Mouse (Mus musculus) stomach, embryonic 14.5 days (tissue): ENCODE data around the gene Tnip3. TPM values are rescaled to one million over a fixed set of nuclear protein-coding genes. Genes with fewer than 3 reads are reported as not detected.

Source experiments
- ATAC-seq: fragments of 200-750 bp; cut with Nextera tagmentation; 2 replicates; pipeline ENCODE4 v1.8.0; 2017; ENCODE audit warnings: low read depth, moderate TSS enrichment; ENCODE audit not compliant: insufficient number of reproducible peaks, insufficient read depth, low FRiP score
- H3K27ac ChIP-seq: fragments of 300-500 bp; sonication (generic); 2 replicates; pipeline ENCODE4 v1.5.1; 2014; ENCODE audit warnings: mild to moderate bottlenecking, low read length, moderate library complexity, mixed read lengths
- H3K27me3 ChIP-seq: fragments of 300-500 bp; sonication (generic); 2 replicates; pipeline ENCODE4 v1.6.1; 2014; ENCODE audit warnings: low read length, control low read depth, mixed read lengths; ENCODE audit not compliant: control insufficient read depth, insufficient read depth
- H3K36me3 ChIP-seq: fragments of 300-500 bp; sonication (generic); 2 replicates; pipeline ENCODE4 v1.6.1; 2014; ENCODE audit warnings: mild to moderate bottlenecking, control low read depth, low read length, moderate library complexity, mixed read lengths; ENCODE audit not compliant: control insufficient read depth, insufficient read depth
- H3K4me1 ChIP-seq: fragments of 300-500 bp; sonication (generic); 2 replicates; pipeline ENCODE4 v1.6.1; 2014; ENCODE audit warnings: low read length, control low read depth, mixed read lengths; ENCODE audit not compliant: control insufficient read depth, insufficient read depth
- H3K4me2 ChIP-seq: fragments of 300-500 bp; sonication (generic); replicated peaks from 2 replicates; pipeline ENCODE4 v1.6.1; 2014; ENCODE audit warnings: low read depth, low read length, control low read depth
- H3K4me3 ChIP-seq: fragments of 300-500 bp; sonication (generic); 2 replicates; pipeline ENCODE4 v1.5.1; 2014; ENCODE audit warnings: low read depth, low read length, control low read depth
- H3K9ac ChIP-seq: fragments of 300-500 bp; sonication (generic); replicated peaks from 2 replicates; pipeline ENCODE4 v1.6.1; 2014; ENCODE audit warnings: low read depth, mild to moderate bottlenecking, control low read depth, low read length, moderate library complexity, mixed read lengths
- H3K9me3 ChIP-seq: fragments of 300-500 bp; sonication (generic); 2 replicates; pipeline ENCODE4 v1.6.1; 2016; ENCODE audit warnings: low read depth, low read length, control low read depth; ENCODE audit not compliant: control insufficient read depth
- WGBS: fragments of 180-500 bp; shearing (Covaris S2); extraction: QIAGEN DNeasy Blood & Tissue Kit; methylation state at CpG from one replicate; pipeline ENCODE4 v1.1.7; 2014; 5-methylcytosine and 5-hydroxymethylcytosine counted together
- polyA plus RNA-seq: library from polyadenylated mRNA; unstranded; fragments of >200 nt; fragmentation: Nextera tagmentation; extraction: Ambion mirVana; gene quantifications from 2 replicates; pipeline ENCODE4 v1.2.1, GENCODE M21; 2014

Gene Tnip3
- polyA plus RNA-seq, 1 experiment from 2014 or later = not detected

DNA sequence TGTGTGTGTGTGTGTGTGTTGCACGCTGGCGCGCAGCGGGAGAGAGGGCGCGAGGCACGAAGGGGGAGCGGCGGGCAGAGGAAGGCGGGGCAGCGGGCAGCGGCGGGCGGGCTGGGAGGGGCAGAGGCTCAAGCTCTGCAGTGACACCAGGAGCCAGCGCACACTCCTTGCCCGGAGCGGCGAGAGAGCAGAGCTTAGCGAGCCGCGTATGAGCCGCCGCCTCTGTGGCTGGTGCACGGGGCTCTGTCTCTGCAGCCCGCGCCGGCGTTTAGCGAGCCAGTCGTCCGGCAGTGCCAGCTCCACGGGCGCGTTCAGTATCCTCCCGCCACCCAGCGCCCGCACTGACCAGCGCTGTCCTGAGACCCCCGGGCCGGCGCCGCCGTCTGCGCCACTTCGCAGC is 146.3 kb downstream of the Tnip3 start, which contains the start of gene Ndnf:
TSS of gene Ndnf (plus strand) at position 140 of the 400 bp plus-strand sequence.
- Histone ChIP-seq H3K27me3 (no peaks in the 10 kb centered on the region), H3K36me3 (no peaks in the 10 kb centered on the region), H3K4me3 (peak within 1 kb of the TSS; percentile 56), H3K9me3 (no peaks in the 10 kb centered on the region), H3K4me1 (peaks cover 4% of the 10 kb centered on the region), H3K4me2 (peak within 1 kb of the TSS; percentile 97), H3K9ac (peak within 1 kb of the TSS; percentile 26), H3K27ac (0 out of 2 replicates have a peak within 1 kb of the TSS, but pooled peaks have one; percentile 18)
- 0% methylated on average over 18 of the region's 45 CpGs for WGBS
- peak; percentile 89 for ATAC-seq

DNA sequence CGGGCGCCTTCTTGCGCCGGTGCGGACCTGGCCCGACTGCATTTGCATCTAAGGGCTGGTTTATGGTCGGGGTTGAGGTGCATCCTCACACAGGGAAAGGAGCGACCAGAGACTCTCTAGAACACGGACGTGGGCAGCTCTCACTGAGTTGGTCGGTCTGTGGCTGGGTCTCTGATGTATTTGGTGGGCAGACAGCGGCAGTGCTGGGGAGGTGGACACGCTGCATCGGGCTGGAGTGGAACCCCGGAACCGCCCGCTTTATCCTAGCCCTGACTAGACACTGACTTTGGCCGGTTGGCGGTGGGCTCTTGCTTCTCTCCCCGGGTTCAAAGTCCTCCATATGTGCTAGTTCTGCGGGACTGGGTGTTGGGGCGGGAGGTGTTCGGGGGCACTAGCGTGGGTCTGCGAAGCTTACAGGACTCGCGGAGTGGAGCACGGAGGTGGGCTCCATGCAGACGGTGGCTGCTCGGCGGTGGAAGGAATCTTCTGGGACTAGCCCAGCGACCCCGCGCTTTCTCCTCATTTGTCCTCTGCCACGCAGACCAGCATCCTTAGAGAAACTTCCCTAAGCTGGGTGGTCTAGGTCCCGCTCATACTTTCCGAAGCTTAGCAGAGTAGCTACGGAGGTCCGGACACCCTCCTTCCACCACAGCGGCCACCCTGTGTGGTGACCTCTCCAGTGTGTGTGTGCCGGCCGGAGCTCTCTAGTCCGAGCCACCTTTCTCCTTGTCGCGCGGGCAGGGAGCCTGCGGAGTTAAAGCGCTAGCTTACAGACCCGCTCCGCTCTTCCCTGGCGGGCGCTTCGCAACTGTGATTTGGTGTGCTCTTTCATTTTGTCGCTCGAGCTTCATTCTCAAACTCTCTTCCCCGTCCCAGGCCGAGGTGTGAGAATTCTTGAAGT is 147.3 kb downstream of the Tnip3 start:
- H3K4me2 ChIP-seq = peak overlapping the region; percentile 97
- ATAC-seq = peak; percentile 30; the same call in 1 of the 2 replicates
- WGBS = under 1% methylated on average over 57 of the region's 57 CpGs
- no peaks in the 10 kb centered on the region for H3K36me3 ChIP-seq
- no peaks in the 10 kb centered on the region for H3K27me3 ChIP-seq
- H3K4me3 ChIP-seq = peak overlapping the region; percentile 56
- H3K27ac ChIP-seq = no peak overlapping the region
- peak overlapping the region; percentile 26; the same call in 1 of the 2 replicates for H3K9ac ChIP-seq
- H3K4me1 ChIP-seq = peaks cover 4% of the 10 kb centered on the region
- no peaks in the 10 kb centered on the region for H3K9me3 ChIP-seq

Other genes starting within 250 kb of the Tnip3 start
- gene C130060K24Rik, start 144.2 kb upstream of the Tnip3 start, polyA plus RNA-seq = 0.41 and 0.42 TPM in 2 replicates
- 10.1 and 10.2 TPM in 2 replicates for gene Ndnf, start 146.3 kb downstream of the Tnip3 start, polyA plus RNA-seq